8 mouse cellular contexts compared by ENCODE assay signal in the genomic region with DNA sequence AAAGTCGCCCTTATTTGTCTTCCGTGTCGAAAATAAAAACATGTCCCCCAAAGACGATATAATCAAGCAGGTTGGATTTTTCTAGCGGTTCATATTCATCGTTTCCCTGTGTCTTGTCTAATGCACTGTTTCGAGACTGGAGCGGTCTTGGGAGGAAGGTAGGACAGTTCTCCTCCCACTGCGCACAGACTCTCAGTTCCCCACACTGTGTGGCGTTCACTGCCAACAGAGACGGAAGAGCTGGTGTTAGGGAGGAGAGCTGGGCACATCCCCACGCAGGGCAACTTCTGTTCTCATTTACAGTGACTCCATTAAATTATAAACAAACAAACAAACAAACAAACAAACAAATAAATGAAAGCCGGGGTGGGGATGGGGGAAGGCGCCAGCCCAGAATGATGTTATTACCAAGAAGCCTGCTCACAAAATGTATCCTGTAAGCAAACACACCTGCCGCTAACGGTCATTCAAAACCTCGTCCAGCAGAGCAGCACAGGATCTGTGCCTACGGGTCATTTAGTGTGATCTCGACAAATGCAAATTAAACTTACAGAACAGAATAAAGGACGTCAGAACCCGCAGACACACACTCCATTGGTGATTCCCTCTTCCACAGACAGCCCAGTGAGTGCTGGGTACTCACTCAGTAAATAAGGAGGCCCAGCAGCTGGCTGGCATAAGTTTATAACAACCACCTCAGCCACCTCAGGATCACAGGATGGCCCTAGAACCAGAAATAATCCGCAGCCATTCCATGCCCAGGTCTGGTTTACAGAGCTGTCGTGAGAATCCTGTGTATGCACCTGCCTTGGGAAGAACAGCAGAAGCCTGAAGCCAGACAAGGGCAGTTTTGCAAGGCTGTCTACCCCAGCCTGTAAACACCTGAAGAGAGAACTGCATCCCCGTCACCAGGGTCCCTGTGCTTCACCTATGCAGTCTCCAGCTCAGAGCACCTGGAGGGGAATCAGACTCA.
A peak's percentile ranks its signal among the peaks of the same experiment; 100 is the strongest.
DNase-seq lines count a peak whose midpoint lies in the region; ATAC-seq and TF ChIP-seq lines count a peak whose summit lies in the region.
"Had no signal": no experiment of that assay in that cellular context is flagged by ENCODE, and none has a peak within 500 bp of the region (broad histone marks: within the 10 kb centered on the region; RNA-seq: fewer than 3 reads in every experiment).

No protein-coding gene starts in this region.

- H3K4me2 ChIP-seq in lung, embryonic 15.5 days = peak overlapping the region; percentile 46
- H3K4me2 ChIP-seq in forebrain, embryonic 13.5 days = peak overlapping the region; percentile 67
- peak overlapping the region; percentile 40 for H3K4me2 ChIP-seq in limb, embryonic 14.5 days (replicated peaks; ENCODE audit: low read depth, low read length, severe bottlenecking)
- peak overlapping the region; percentile 43 for H3K4me2 ChIP-seq in stomach, embryonic 14.5 days (replicated peaks; ENCODE audit: low read depth, low read length)

- H3K4me3 ChIP-seq in lung, embryonic 15.5 days = peak overlapping the region; percentile 18
- H3K4me3 ChIP-seq in forebrain, embryonic 13.5 days = peak overlapping the region; percentile 37
- peak overlapping the region; percentile 19 for H3K4me3 ChIP-seq in limb, embryonic 14.5 days (replicated peaks; ENCODE audit: low read length)
- peak overlapping the region; percentile 14 for H3K4me3 ChIP-seq in stomach, embryonic 14.5 days (ENCODE audit: low read depth, low read length)

- no peaks in the 10 kb centered on the region for H3K27me3 ChIP-seq in lung, embryonic 15.5 days
- H3K27me3 ChIP-seq in forebrain, embryonic 13.5 days = no peaks in the 10 kb centered on the region
- H3K27me3 ChIP-seq in limb, embryonic 14.5 days (ENCODE audit: control insufficient read depth, insufficient read depth, low read length) = no peaks in the 10 kb centered on the region
- no peaks in the 10 kb centered on the region for H3K27me3 ChIP-seq in stomach, embryonic 14.5 days (ENCODE audit: control insufficient read depth, insufficient read depth, low read length)

- no peak overlapping the region for H3K9ac ChIP-seq in lung, embryonic 15.5 days
- H3K9ac ChIP-seq in forebrain, embryonic 13.5 days = peak overlapping the region; percentile 70
- H3K9ac ChIP-seq in limb, embryonic 14.5 days (ENCODE audit: low read depth, low read length, severe bottlenecking) = 0 out of 2 replicates have a peak overlapping the region, but pooled peaks have one; percentile 25
- H3K9ac ChIP-seq in stomach, embryonic 14.5 days (replicated peaks; ENCODE audit: low read depth, low read length) = no peak overlapping the region; the same call in 1 of the 2 replicates

- no peak for TF ChIP-seq POLR2A in limb, embryonic 14.5 days (IDR thresholded peaks at IDR 0.05; ENCODE audit: borderline replicate concordance, extremely low read depth, insufficient read depth, insufficient read length)

- 23% methylated on average over 24 of the region's 24 CpGs for WGBS in lung, embryonic 15.5 days
- WGBS in forebrain, embryonic 13.5 days = 6% methylated on average over 24 of the region's 24 CpGs
- 26% methylated on average over 24 of the region's 24 CpGs for WGBS in limb, embryonic 14.5 days
- 27% methylated on average over 24 of the region's 24 CpGs for WGBS in stomach, embryonic 14.5 days

- H3K4me1 ChIP-seq in lung, embryonic 15.5 days = peaks cover 57% of the 10 kb centered on the region
- H3K4me1 ChIP-seq in forebrain, embryonic 13.5 days = peaks cover 77% of the 10 kb centered on the region
- peaks cover 36% of the 10 kb centered on the region for H3K4me1 ChIP-seq in limb, embryonic 14.5 days (ENCODE audit: control insufficient read depth, insufficient read depth, low read length)
- H3K4me1 ChIP-seq in stomach, embryonic 14.5 days (ENCODE audit: control insufficient read depth, insufficient read depth, low read length) = peaks cover 35% of the 10 kb centered on the region

- ATAC-seq in lung, embryonic 15.5 days (ENCODE audit: borderline replicate concordance, extremely low read depth, low FRiP score, low TSS enrichment) = peak; percentile 33; the same call in 1 of the 2 replicates
- ATAC-seq in forebrain, embryonic 13.5 days = peak; percentile 78
- ATAC-seq in limb, embryonic 14.5 days (ENCODE audit: low FRiP score, low read depth) = 0 out of 2 replicates have a peak, but pooled peaks have one; percentile 20
- ATAC-seq in stomach, embryonic 14.5 days (ENCODE audit: insufficient number of reproducible peaks, insufficient read depth, low FRiP score, low read depth) = peak; percentile 57; the same call in 1 of the 2 replicates

- no peaks in the 10 kb centered on the region for H3K9me3 ChIP-seq in lung, embryonic 15.5 days
- H3K9me3 ChIP-seq in forebrain, embryonic 13.5 days (replicated peaks) = no peaks in the 10 kb centered on the region
- H3K9me3 ChIP-seq in limb, embryonic 14.5 days (ENCODE audit: control insufficient read depth, low read length) = no peaks in the 10 kb centered on the region
- no peaks in the 10 kb centered on the region for H3K9me3 ChIP-seq in stomach, embryonic 14.5 days (ENCODE audit: control insufficient read depth, low read depth, low read length)
- H3K9me3 ChIP-seq: megakaryocyte, embryonic 14.5 days had no signal

- no peak for DNase-seq in lung, postnatal 10 days
- no peak for DNase-seq in limb, embryonic 14.5 days (ENCODE audit: low spot score)
- DNase-seq in testis, postnatal 14 days (ENCODE audit: low spot score) = no peak
- DNase-seq in adrenal gland, postnatal 14 days = no peak

- no peak overlapping the region for H3K27ac ChIP-seq in lung, embryonic 15.5 days
- H3K27ac ChIP-seq in forebrain, embryonic 13.5 days = peak overlapping the region; percentile 93
- H3K27ac ChIP-seq in limb, embryonic 14.5 days (replicated peaks; ENCODE audit: low read depth, low read length) = no peak overlapping the region; the same call in 1 of the 2 replicates
- peak overlapping the region; percentile 59; the same call in 1 of the 2 replicates for H3K27ac ChIP-seq in stomach, embryonic 14.5 days (ENCODE audit: low read length)

- no peaks in the 10 kb centered on the region for H3K36me3 ChIP-seq in lung, embryonic 15.5 days
- no peaks in the 10 kb centered on the region for H3K36me3 ChIP-seq in forebrain, embryonic 13.5 days (ENCODE audit: poor library complexity, severe bottlenecking)
- H3K36me3 ChIP-seq in limb, embryonic 14.5 days (ENCODE audit: control insufficient read depth, insufficient read depth, low read length) = no peaks in the 10 kb centered on the region
- no peaks in the 10 kb centered on the region for H3K36me3 ChIP-seq in stomach, embryonic 14.5 days (ENCODE audit: control insufficient read depth, insufficient read depth, low read length)

Comparison
In these comparisons a context has a peak if more than half of its experiments do, and no peak if none do; other contexts are left out.
1. ATAC-seq: peak in every context shown above with its lines; median percentile 78 in forebrain, embryonic 13.5 days; 57 in stomach, embryonic 14.5 days; 33 in lung, embryonic 15.5 days; 20 in limb, embryonic 14.5 days.
2. H3K27ac ChIP-seq: peak in forebrain, embryonic 13.5 days (single experiment) and stomach, embryonic 14.5 days (single experiment); none in lung, embryonic 15.5 days (single experiment) and limb, embryonic 14.5 days (single experiment).
3. H3K9ac ChIP-seq: peak in forebrain, embryonic 13.5 days (single experiment) and limb, embryonic 14.5 days (single experiment); none in lung, embryonic 15.5 days (single experiment) and stomach, embryonic 14.5 days (single experiment).
4. Peak in every context shown above with its lines, with median percentiles within 50 percentile points of each other: H3K4me2 ChIP-seq and H3K4me3 ChIP-seq.